Mouse (Mus musculus): Measurements from ENCODE around the gene Alg9. TPM values are rescaled to one million over a fixed set of nuclear protein-coding genes. Genes with fewer than 3 reads are reported as not detected.

The Alg9 gene
- polyA plus RNA-seq (2014; fragmentation: Nextera tagmentation; extraction: Ambion mirVana), result 39.5 and 43.7 TPM in 2 replicates

DNA sequence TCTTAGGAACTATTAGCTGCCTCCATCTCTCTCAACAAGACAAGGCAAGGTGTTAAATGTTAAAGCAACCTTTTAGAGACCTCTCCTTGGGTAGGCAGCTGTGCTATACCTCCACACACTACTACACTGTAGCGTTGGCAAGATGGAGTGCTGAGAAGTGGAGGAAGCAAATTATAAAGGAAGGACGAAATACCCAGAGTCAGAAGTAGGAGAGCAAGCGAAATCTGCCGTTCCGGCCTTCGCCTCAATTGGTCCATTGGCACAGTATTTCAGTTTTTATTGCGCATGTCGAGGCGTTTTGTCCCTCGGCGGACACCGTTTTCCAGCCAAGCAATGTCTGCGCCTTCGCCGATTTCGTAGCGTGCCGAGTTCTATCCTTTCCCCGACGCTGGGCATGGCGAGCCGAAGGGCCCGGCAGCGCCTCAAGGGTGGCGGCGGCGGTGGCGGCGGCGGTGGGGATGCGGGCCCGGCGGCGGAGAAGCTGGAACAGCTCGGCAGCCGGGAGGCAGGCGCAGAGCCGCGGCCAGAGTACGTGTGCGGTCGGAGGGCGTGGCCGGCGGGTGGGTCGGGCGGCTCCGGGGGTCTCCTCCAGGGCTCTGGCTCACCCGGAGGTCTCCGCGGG lies at the start of gene Alg9, which contains the start of gene 1110032A03Rik:
Gene Alg9 (plus strand): TSS at position 29 of the 622 bp plus-strand sequence.
Gene 1110032A03Rik (minus strand): TSS at position 530 of the 622 bp plus-strand sequence.
- Histone ChIP-seq H3K27me3 (ENCODE audit: insufficient read depth, low read length) (no peaks in the 10 kb centered on the region), H3K4me1 (ENCODE audit: insufficient read depth) (no peaks in the 10 kb centered on the region), H3K9me3 (ENCODE audit: low read depth, low read length) (no peaks in the 10 kb centered on the region), H3K4me2 (peak within 1 kb of the TSS; percentile 87), H3K4me3 (ENCODE audit: low read depth, low read length) (peak within 1 kb of the TSS; percentile 90), H3K36me3 (ENCODE audit: insufficient read depth) (peaks cover 37% of the 10 kb centered on the region), H3K27ac (ENCODE audit: low read depth) (peak within 1 kb of the TSS; percentile 87), H3K9ac (peak within 1 kb of the TSS; percentile 88)
- ATAC-seq (ENCODE audit: insufficient read depth) (peak; percentile 82), DNase-seq (peak; percentile 95)
- no peak for TF ChIP-seq CTCF (IDR thresholded peaks at IDR 0.05; ENCODE audit: low read depth)
- WGBS, result under 1% methylated on average over 50 of the region's 51 CpGs

DNA sequence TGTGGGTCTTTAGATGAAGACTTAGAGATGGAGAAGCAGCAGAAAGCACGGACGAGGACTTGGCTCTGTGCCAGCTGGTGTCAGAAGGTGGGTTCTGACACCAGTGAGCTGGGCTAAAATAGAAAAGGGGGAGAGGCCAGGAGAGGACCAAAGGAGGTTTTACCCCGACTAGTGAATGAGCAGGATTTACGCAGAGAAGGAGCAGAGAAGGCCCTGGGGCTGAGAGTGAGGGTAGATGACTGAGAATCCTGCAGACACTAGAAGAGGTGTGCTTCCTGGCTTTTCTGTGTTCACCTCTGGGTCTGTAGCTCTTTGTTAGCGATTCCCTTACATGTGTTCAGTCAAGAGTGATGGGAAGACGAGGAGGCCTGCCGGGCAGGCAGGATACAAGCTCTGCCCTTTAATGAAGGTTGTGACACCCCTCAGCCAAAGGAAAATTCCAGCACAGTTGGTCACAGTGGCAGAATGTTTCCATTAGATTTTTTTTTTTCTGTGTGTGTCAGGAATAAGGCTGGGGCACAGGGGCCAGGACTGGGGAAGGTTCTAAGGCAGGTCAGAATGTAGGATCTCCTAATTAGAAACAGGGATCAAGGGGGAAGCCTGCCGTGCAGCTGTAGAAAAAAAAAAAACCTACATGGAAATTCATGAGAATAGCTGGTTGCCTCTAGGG lies 48.8 kb upstream of the Alg9 start:
- no peak for ATAC-seq (ENCODE audit: insufficient read depth)
- H3K9ac ChIP-seq, result no peak overlapping the region
- H3K27me3 ChIP-seq (ENCODE audit: insufficient read depth, low read length), result no peaks in the 10 kb centered on the region
- no peak overlapping the region for H3K27ac ChIP-seq (ENCODE audit: low read depth)
- H3K4me2 ChIP-seq, result peak overlapping the region; percentile 91
- no peaks in the 10 kb centered on the region for H3K9me3 ChIP-seq (ENCODE audit: low read depth, low read length)
- H3K4me3 ChIP-seq (ENCODE audit: low read depth, low read length), result no peak overlapping the region
- 55% methylated on average over 8 of the region's 8 CpGs for WGBS
- DNase-seq, result peak; percentile 36
- peaks cover 29% of the 10 kb centered on the region for H3K4me1 ChIP-seq (ENCODE audit: insufficient read depth)
- H3K36me3 ChIP-seq (ENCODE audit: insufficient read depth), result no peaks in the 10 kb centered on the region
- no peak for TF ChIP-seq CTCF (IDR thresholded peaks at IDR 0.05; ENCODE audit: low read depth)

DNA sequence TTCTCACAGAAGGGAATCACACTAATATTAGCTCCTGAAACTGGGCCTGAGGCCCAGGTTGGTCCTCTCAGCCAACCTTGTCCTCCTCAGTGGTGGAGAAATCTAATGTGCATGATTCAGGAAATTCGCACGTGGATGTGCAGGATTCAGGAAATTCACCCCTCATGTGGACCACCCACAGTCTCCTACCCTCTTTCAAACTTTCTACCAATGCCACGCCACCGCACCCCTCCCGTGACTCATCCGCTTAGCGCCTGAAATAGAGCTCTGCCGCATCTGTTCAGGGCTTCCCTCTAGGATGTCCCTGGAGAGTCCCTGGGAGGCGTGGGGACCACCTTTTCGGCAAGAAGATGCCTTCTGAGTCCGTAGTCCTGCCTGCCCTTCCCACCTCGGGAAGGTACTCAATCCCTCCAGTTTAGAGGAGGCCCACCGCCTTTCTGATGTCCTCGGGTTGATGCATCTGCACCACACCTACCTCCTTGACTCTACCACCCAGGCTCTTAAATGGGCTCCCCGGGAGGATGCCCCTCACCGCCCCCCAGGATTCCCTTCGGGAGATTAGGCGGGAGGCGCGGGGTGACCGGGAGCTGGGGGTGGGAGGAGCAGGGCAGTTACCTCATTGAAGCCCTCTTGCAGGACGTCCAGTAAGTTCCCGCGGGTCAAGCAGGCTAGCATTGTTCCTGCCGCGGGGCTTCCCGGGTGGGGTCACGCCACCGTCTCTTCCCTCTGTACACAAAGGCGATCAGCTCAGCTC lies 47.5 kb upstream of the Alg9 start:
- WGBS, result 3% methylated on average over 30 of the region's 30 CpGs
- peak overlapping the region; percentile 9; the same call in 1 of the 2 replicates for H3K27ac ChIP-seq (ENCODE audit: low read depth)
- no peak for TF ChIP-seq CTCF (IDR thresholded peaks at IDR 0.05; ENCODE audit: low read depth)

GRCm38 (mm10) chr9:50727925-50728651 lies 46.7 kb upstream of the Alg9 start:
- Histone ChIP-seq H3K27me3 (ENCODE audit: insufficient read depth, low read length) (no peaks in the 10 kb centered on the region), H3K4me3 (ENCODE audit: low read depth, low read length) (peak overlapping the region; percentile 58), H3K9ac (peak overlapping the region; percentile 73), H3K9me3 (ENCODE audit: low read depth, low read length) (no peaks in the 10 kb centered on the region), H3K4me1 (ENCODE audit: insufficient read depth) (peaks cover 14% of the 10 kb centered on the region; the same call in 1 of the 2 replicates), H3K4me2 (peak overlapping the region; percentile 91), H3K36me3 (ENCODE audit: insufficient read depth) (no peaks in the 10 kb centered on the region), H3K27ac (ENCODE audit: low read depth) (peak overlapping the region; percentile 9; the same call in 1 of the 2 replicates)
- peak; percentile 13; the same call in 1 of the 2 replicates for TF ChIP-seq CTCF (IDR thresholded peaks at IDR 0.05; ENCODE audit: low read depth)
- ATAC-seq (ENCODE audit: insufficient read depth) (peak; percentile 91), DNase-seq (peak; percentile 93)
- WGBS, result under 1% methylated on average over 45 of the region's 45 CpGs

More for the DNA sequence above, 47.5 kb upstream of the Alg9 start:
- H3K4me2 ChIP-seq, result peak overlapping the region; percentile 91
- H3K9me3 ChIP-seq (ENCODE audit: low read depth, low read length), result no peaks in the 10 kb centered on the region
- peaks cover 20% of the 10 kb centered on the region for H3K4me1 ChIP-seq (ENCODE audit: insufficient read depth)
- H3K4me3 ChIP-seq (ENCODE audit: low read depth, low read length), result peak overlapping the region; percentile 58
- peak; percentile 5; the same call in 1 of the 2 replicates for ATAC-seq (ENCODE audit: insufficient read depth)
- no peaks in the 10 kb centered on the region for H3K27me3 ChIP-seq (ENCODE audit: insufficient read depth, low read length)
- H3K9ac ChIP-seq, result peak overlapping the region; percentile 73
- peak; percentile 59 for DNase-seq
- H3K36me3 ChIP-seq (ENCODE audit: insufficient read depth), result no peaks in the 10 kb centered on the region

GRCm38 (mm10) chr9:50729600-50729999 lies 45.2 kb upstream of the Alg9 start:
- WGBS, result 41% methylated on average over 4 of the region's 4 CpGs
- Histone ChIP-seq H3K9me3 (ENCODE audit: low read depth, low read length) (no peaks in the 10 kb centered on the region), H3K4me2 (no peak overlapping the region), H3K9ac (no peak overlapping the region), H3K4me1 (ENCODE audit: insufficient read depth) (peaks cover 8% of the 10 kb centered on the region; the same call in 1 of the 2 replicates), H3K36me3 (ENCODE audit: insufficient read depth) (no peaks in the 10 kb centered on the region), H3K27ac (ENCODE audit: low read depth) (no peak overlapping the region), H3K4me3 (ENCODE audit: low read depth, low read length) (no peak overlapping the region), H3K27me3 (ENCODE audit: insufficient read depth, low read length) (no peaks in the 10 kb centered on the region)
- ATAC-seq (ENCODE audit: insufficient read depth) (no peak), DNase-seq (no peak)
- TF ChIP-seq CTCF (IDR thresholded peaks at IDR 0.05; ENCODE audit: low read depth), result no peak

GRCm38 (mm10) chr9:50732560-50732959 lies 42.3 kb upstream of the Alg9 start:
- DNase-seq (no peak), ATAC-seq (ENCODE audit: insufficient read depth) (no peak)
- 26% methylated on average over 4 of the region's 4 CpGs for WGBS

More at GRCm38 (mm10) chr9:50732560-50732959, 42.3 kb upstream of the Alg9 start:
- Histone ChIP-seq H3K36me3 (ENCODE audit: insufficient read depth) (no peaks in the 10 kb centered on the region), H3K9ac (no peak overlapping the region), H3K27me3 (ENCODE audit: insufficient read depth, low read length) (no peaks in the 10 kb centered on the region), H3K27ac (ENCODE audit: low read depth) (no peak overlapping the region), H3K9me3 (ENCODE audit: low read depth, low read length) (no peaks in the 10 kb centered on the region), H3K4me1 (ENCODE audit: insufficient read depth) (peaks cover 2% of the 10 kb centered on the region; the same call in 1 of the 2 replicates), H3K4me2 (no peak overlapping the region), H3K4me3 (ENCODE audit: low read depth, low read length) (no peak overlapping the region)
- TF ChIP-seq CTCF (IDR thresholded peaks at IDR 0.05; ENCODE audit: low read depth), result no peak
